Mouse (Mus musculus) E14TG2a.4 (cell line): ENCODE results near the gene Eps8.

Experiments
- CTCF ChIP-seq: conservative IDR thresholded peaks from 2 replicates; pipeline ENCODE4 v1.5.1; 2014; ENCODE audit warnings: low read length
- NANOG ChIP-seq: IDR thresholded peaks from 2 replicates; pipeline ENCODE4 v1.6.1; 2014; ENCODE audit warnings: borderline replicate concordance, low read length, mixed read lengths
- POU5F1 ChIP-seq: IDR thresholded peaks from 2 replicates; pipeline ENCODE4 v1.6.1; 2014; ENCODE audit warnings: low read length, borderline replicate concordance

DNA sequence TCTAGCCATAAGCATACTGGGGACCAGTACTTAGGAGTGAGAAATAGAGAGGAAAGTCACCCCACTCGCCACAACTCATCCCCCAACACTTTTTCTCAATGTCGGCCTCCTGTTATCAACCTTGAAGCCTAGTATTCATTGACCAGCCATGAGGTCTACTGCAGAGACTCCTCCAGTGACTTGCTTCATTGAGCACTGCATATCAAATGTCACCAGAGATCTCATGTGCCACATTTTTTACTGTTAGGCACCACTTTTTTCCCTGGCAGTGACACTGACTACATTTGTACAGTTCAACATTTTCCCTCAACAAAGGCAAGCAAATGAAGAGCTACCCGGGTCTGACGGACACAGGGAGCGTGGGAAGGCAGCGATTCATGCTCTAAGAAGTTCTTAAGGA, 108.6 kb downstream of the Eps8 start:
- TF ChIP-seq CTCF (no peak), POU5F1 (no peak), NANOG (no peak)
